Mouse (Mus musculus): Measurements from ENCODE around the gene Sec22a. TPM values are rescaled to one million over a fixed set of nuclear protein-coding genes. Genes with fewer than 3 reads are reported as not detected.

The Sec22a gene
- polyA plus RNA-seq, 1 experiment from 2014 or later = 31.2 TPM

DNA sequence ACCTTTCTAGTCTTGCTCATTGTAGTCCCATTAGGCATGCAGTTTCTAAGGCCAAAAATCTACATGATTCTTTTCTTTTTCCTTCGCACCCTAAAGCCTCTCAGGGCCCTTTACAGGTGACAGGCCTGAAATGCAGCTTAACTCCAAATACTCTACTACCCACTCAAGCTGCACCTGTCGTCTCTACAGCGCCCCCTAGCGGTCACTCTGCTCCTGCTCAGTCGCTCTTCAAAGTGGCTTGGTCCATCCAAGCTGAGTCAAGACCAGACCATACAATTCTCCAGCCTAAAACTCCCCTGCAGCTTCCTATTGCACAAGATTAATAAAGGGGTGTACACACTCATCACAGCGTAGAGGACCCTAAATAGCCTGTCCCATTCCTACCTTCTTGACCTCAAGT lies 3.1 kb downstream of the Sec22a start:
- peak; percentile 79 for DNase-seq (ENCODE audit: low spot score)
- Histone ChIP-seq H3K27me3 (ENCODE audit: insufficient read depth, poor library complexity, severe bottlenecking) (no peaks in the 10 kb centered on the region), H3K4me1 (peaks cover 8% of the 10 kb centered on the region; the same call in 1 of the 2 replicates), H3K27ac (no peak overlapping the region), H3K4me3 (no peak overlapping the region), H3K36me3 (peaks cover 7% of the 10 kb centered on the region; the same call in 1 of the 2 replicates), H3K9me3 (no peaks in the 10 kb centered on the region)
- 24% methylated on average over 6 of the region's 6 CpGs for WGBS

DNA sequence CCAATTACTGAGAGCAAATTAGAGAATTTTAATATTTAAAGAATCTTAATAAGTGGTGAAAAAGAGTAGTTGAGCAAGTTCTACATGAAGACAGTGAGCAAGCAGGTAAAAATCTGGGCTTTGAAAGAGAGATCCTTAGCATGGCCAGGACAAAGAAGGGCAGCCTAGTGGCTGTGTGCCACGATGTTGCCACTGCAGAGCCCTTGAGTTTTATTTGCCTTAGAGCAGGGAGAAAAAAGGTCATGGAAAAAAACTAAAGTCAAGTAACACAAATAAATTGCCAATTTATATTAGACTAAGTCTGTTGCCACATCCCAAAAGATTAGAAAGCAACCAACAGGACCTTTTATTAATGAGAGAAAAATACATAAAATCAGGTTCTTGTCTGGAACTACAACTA lies 6.3 kb downstream of the Sec22a start:
- no peak overlapping the region for H3K27ac ChIP-seq
- H3K36me3 ChIP-seq = peaks cover 12% of the 10 kb centered on the region; the same call in 1 of the 2 replicates
- H3K27me3 ChIP-seq (ENCODE audit: insufficient read depth, poor library complexity, severe bottlenecking) = no peaks in the 10 kb centered on the region
- DNase-seq (ENCODE audit: low spot score) = no peak
- no peaks in the 10 kb centered on the region for H3K9me3 ChIP-seq
- H3K4me1 ChIP-seq = 0 out of 2 replicates have a peak, but pooled peaks cover 3% of the 10 kb centered on the region
- WGBS = 94% methylated on average over 1 of the region's 1 CpGs
- H3K4me3 ChIP-seq = no peak overlapping the region

DNA sequence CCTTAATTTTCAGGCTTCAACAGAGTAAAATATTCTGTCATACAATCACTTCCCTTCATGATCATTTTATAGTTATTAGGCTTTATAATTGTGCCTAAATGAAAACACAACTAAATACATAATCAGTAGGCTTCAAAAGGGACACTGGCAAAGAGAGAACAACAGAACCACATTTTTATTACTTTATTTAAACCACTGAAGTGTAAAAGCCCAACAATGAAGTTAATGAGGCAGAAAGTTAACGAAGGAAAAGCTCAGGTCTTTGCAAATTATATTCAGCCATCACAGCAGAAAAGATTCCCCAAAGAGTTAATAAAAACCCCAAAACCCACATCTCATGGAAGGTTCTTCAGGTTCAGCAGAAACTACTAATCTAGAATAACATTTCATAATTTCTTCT lies 33.3 kb downstream of the Sec22a start:
- Histone ChIP-seq H3K36me3 (peaks cover 11% of the 10 kb centered on the region), H3K4me3 (no peak overlapping the region), H3K9me3 (no peaks in the 10 kb centered on the region), H3K27me3 (ENCODE audit: insufficient read depth, poor library complexity, severe bottlenecking) (no peaks in the 10 kb centered on the region), H3K4me1 (no peaks in the 10 kb centered on the region), H3K27ac (no peak overlapping the region)
- WGBS = 91% methylated on average over 1 of the region's 1 CpGs
- DNase-seq (ENCODE audit: low spot score) = no peak

DNA sequence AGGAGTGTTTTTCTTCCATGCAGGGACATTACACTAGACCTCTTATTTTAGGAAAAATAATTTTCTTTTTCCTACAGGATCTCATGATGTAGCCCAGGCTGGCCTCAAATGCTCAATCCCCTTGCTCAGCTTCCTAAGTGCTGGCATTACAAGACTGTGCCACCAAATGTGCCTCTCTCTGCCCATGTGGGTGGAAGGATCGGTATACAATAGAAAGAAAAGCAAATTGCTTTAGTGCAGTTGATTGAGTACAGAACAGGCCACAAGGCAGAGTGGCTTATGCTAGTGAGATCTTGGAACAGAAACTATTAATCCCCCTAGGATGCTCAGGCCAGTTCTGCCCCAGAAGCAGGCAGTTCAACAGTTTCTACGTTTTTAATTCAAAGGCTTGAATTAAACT lies 43.9 kb downstream of the Sec22a start:
- DNase-seq (ENCODE audit: low spot score) = no peak
- no peak overlapping the region for H3K4me3 ChIP-seq
- WGBS = 89% methylated on average over 2 of the region's 2 CpGs
- 0 out of 2 replicates have a peak, but pooled peaks cover under 1% of the 10 kb centered on the region for H3K27me3 ChIP-seq (ENCODE audit: insufficient read depth, poor library complexity, severe bottlenecking)
- no peak overlapping the region for H3K27ac ChIP-seq
- no peaks in the 10 kb centered on the region for H3K9me3 ChIP-seq
- no peaks in the 10 kb centered on the region for H3K4me1 ChIP-seq
- H3K36me3 ChIP-seq = peaks cover 2% of the 10 kb centered on the region; the same call in 1 of the 2 replicates

GRCm38 (mm10) chr16:35319335-35319734 lies 44.4 kb downstream of the Sec22a start:
- H3K4me1 ChIP-seq = no peaks in the 10 kb centered on the region
- DNase-seq (ENCODE audit: low spot score) = no peak
- no peak overlapping the region for H3K4me3 ChIP-seq
- no peak overlapping the region for H3K27ac ChIP-seq
- WGBS = 54% methylated on average over 4 of the region's 4 CpGs
- peaks cover 5% of the 10 kb centered on the region; the same call in 1 of the 2 replicates for H3K27me3 ChIP-seq (ENCODE audit: insufficient read depth, poor library complexity, severe bottlenecking)
- H3K36me3 ChIP-seq = peaks cover 2% of the 10 kb centered on the region; the same call in 1 of the 2 replicates
- H3K9me3 ChIP-seq = no peaks in the 10 kb centered on the region

- H3K27me3 ChIP-seq (ENCODE audit: insufficient read depth, poor library complexity, severe bottlenecking) = peaks cover 6% of the 10 kb centered on the region; the same call in 1 of the 2 replicates
- no peak for DNase-seq (ENCODE audit: low spot score)
- H3K9me3 ChIP-seq = no peaks in the 10 kb centered on the region
- H3K36me3 ChIP-seq = peaks cover 10% of the 10 kb centered on the region
- H3K4me3 ChIP-seq = no peak overlapping the region
- WGBS = 75% methylated on average over 6 of the region's 6 CpGs
- H3K27ac ChIP-seq = no peak overlapping the region
- no peaks in the 10 kb centered on the region for H3K4me1 ChIP-seq
Observed at GRCm38 (mm10) chr16:35318397-35318796, 45.3 kb downstream of the Sec22a start.

- Histone ChIP-seq H3K27ac (no peak overlapping the region), H3K9me3 (no peaks in the 10 kb centered on the region), H3K27me3 (ENCODE audit: insufficient read depth, poor library complexity, severe bottlenecking) (peaks cover 6% of the 10 kb centered on the region; the same call in 1 of the 2 replicates), H3K4me1 (no peaks in the 10 kb centered on the region), H3K4me3 (no peak overlapping the region), H3K36me3 (peaks cover 13% of the 10 kb centered on the region)
- 85% methylated on average over 5 of the region's 5 CpGs for WGBS
- DNase-seq (ENCODE audit: low spot score) = no peak
Observed at GRCm38 (mm10) chr16:35317460-35317859, 46.3 kb downstream of the Sec22a start.

- Histone ChIP-seq H3K27ac (no peak overlapping the region), H3K4me3 (no peak overlapping the region)
- DNase-seq (ENCODE audit: low spot score) = no peak
Observed at GRCm38 (mm10) chr16:35316856-35317264, 46.9 kb downstream of the Sec22a start.

GRCm38 (mm10) chr16:35315496-35315895 lies 48.2 kb downstream of the Sec22a start:
- no peak overlapping the region for H3K4me3 ChIP-seq
- peaks cover 17% of the 10 kb centered on the region for H3K4me1 ChIP-seq
- no peaks in the 10 kb centered on the region for H3K9me3 ChIP-seq
- H3K36me3 ChIP-seq = peaks cover 15% of the 10 kb centered on the region
- H3K27ac ChIP-seq = no peak overlapping the region
- 65% methylated on average over 3 of the region's 3 CpGs for WGBS
- no peak for DNase-seq (ENCODE audit: low spot score)
- H3K27me3 ChIP-seq (ENCODE audit: insufficient read depth, poor library complexity, severe bottlenecking) = peaks cover 6% of the 10 kb centered on the region; the same call in 1 of the 2 replicates

More at GRCm38 (mm10) chr16:35316856-35317264, 46.9 kb downstream of the Sec22a start:
- no peaks in the 10 kb centered on the region for H3K9me3 ChIP-seq
- H3K36me3 ChIP-seq = peaks cover 15% of the 10 kb centered on the region
- H3K4me1 ChIP-seq = peaks cover 3% of the 10 kb centered on the region; the same call in 1 of the 2 replicates
- H3K27me3 ChIP-seq (ENCODE audit: insufficient read depth, poor library complexity, severe bottlenecking) = peaks cover 6% of the 10 kb centered on the region; the same call in 1 of the 2 replicates

- WGBS = 31% methylated on average over 8 of the region's 8 CpGs
- H3K4me1 ChIP-seq = peaks cover 37% of the 10 kb centered on the region
- H3K27ac ChIP-seq = no peak overlapping the region
- H3K27me3 ChIP-seq (ENCODE audit: insufficient read depth, poor library complexity, severe bottlenecking) = peaks cover 6% of the 10 kb centered on the region; the same call in 1 of the 2 replicates
- peaks cover 15% of the 10 kb centered on the region for H3K36me3 ChIP-seq
- DNase-seq (ENCODE audit: low spot score) = peak; percentile 51
- no peak overlapping the region for H3K4me3 ChIP-seq
- H3K9me3 ChIP-seq = no peaks in the 10 kb centered on the region
Observed at GRCm38 (mm10) chr16:35311586-35311985, 52.1 kb downstream of the Sec22a start.

GRCm38 (mm10) chr16:35310551-35311110 lies 53.1 kb downstream of the Sec22a start:
- H3K27me3 ChIP-seq (ENCODE audit: insufficient read depth, poor library complexity, severe bottlenecking) = peaks cover 6% of the 10 kb centered on the region; the same call in 1 of the 2 replicates
- WGBS = 28% methylated on average over 2 of the region's 2 CpGs
- H3K4me1 ChIP-seq = peaks cover 37% of the 10 kb centered on the region
- DNase-seq (ENCODE audit: low spot score) = peak; percentile 30
- no peak overlapping the region for H3K27ac ChIP-seq
- peaks cover 22% of the 10 kb centered on the region for H3K36me3 ChIP-seq
- no peaks in the 10 kb centered on the region for H3K9me3 ChIP-seq
- no peak overlapping the region for H3K4me3 ChIP-seq

GRCm38 (mm10) chr16:35309634-35310033 lies 54.1 kb downstream of the Sec22a start:
- H3K4me3 ChIP-seq = no peak overlapping the region
- DNase-seq (ENCODE audit: low spot score) = peak; percentile 47
- no peaks in the 10 kb centered on the region for H3K9me3 ChIP-seq
- peaks cover 29% of the 10 kb centered on the region for H3K36me3 ChIP-seq
- H3K27ac ChIP-seq = no peak overlapping the region
- peaks cover 3% of the 10 kb centered on the region; the same call in 1 of the 2 replicates for H3K27me3 ChIP-seq (ENCODE audit: insufficient read depth, poor library complexity, severe bottlenecking)
- WGBS = 82% methylated on average over 4 of the region's 4 CpGs
- peaks cover 37% of the 10 kb centered on the region for H3K4me1 ChIP-seq

GRCm38 (mm10) chr16:35308486-35309143 lies 55.1 kb downstream of the Sec22a start:
- Histone ChIP-seq H3K27me3 (ENCODE audit: insufficient read depth, poor library complexity, severe bottlenecking) (no peaks in the 10 kb centered on the region), H3K9me3 (no peaks in the 10 kb centered on the region), H3K36me3 (peaks cover 31% of the 10 kb centered on the region), H3K27ac (no peak overlapping the region), H3K4me3 (no peak overlapping the region), H3K4me1 (peaks cover 37% of the 10 kb centered on the region)
- WGBS = 83% methylated on average over 6 of the region's 6 CpGs
- peak; percentile 59 for DNase-seq (ENCODE audit: low spot score)
